Mouse (Mus musculus): ENCODE data around the gene Smpdl3a. TPM values are rescaled to one million over a fixed set of nuclear protein-coding genes. Genes with fewer than 3 reads are reported as not detected.

Gene Smpdl3a
- polyA plus RNA-seq, 1 experiment from 2014 or later, result 54.1 TPM

GRCm38 (mm10) chr10:57829621-57830020 is 35.5 kb downstream of the Smpdl3a start:
- no peak overlapping the region for H3K4me2 ChIP-seq (replicated peaks)
- H3K9ac ChIP-seq, result no peak overlapping the region
- no peaks in the 10 kb centered on the region for H3K27me3 ChIP-seq (replicated peaks)
- no peak overlapping the region for H3K4me3 ChIP-seq (replicated peaks)
- no peak overlapping the region for H3K27ac ChIP-seq
- no peak for ATAC-seq
- no peaks in the 10 kb centered on the region for H3K9me3 ChIP-seq
- no peaks in the 10 kb centered on the region for H3K36me3 ChIP-seq
- WGBS, result 89% methylated on average over 3 of the region's 3 CpGs
- no peaks in the 10 kb centered on the region for H3K4me1 ChIP-seq (replicated peaks)

- Histone ChIP-seq H3K9me3 (no peaks in the 10 kb centered on the region), H3K4me1 (replicated peaks) (no peaks in the 10 kb centered on the region), H3K4me3 (replicated peaks) (no peak overlapping the region), H3K9ac (no peak overlapping the region), H3K4me2 (replicated peaks) (no peak overlapping the region), H3K36me3 (no peaks in the 10 kb centered on the region), H3K27me3 (replicated peaks) (no peaks in the 10 kb centered on the region), H3K27ac (no peak overlapping the region)
- WGBS, result 96% methylated on average over 1 of the region's 1 CpGs
- ATAC-seq, result no peak
These were observed 41.0 kb downstream of the Smpdl3a start for GRCm38 (mm10) chr10:57835094-57835493.

DNA sequence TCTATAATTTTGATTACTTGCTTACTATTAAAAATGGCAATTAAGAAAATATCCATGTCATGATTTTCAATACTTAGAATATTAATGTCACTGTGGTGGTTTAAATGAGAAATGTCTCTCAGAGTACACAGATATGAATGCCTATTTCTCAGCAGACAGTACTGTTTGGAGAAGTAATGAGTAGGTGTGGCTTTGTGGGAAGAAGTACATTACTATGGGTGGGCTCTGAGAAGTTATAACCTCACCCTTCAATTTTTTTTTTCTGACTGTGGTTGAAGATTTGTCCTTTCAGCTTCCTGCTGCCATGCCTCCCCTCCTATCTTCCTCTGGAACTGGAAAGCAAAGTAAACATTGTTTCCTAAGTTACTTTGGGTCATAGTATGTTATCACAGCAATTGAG is 41.8 kb downstream of the Smpdl3a start:
- no peak overlapping the region for H3K27ac ChIP-seq
- H3K9me3 ChIP-seq, result no peaks in the 10 kb centered on the region
- no peaks in the 10 kb centered on the region for H3K4me1 ChIP-seq (replicated peaks)
- H3K36me3 ChIP-seq, result no peaks in the 10 kb centered on the region
- H3K27me3 ChIP-seq (replicated peaks), result no peaks in the 10 kb centered on the region
- H3K4me3 ChIP-seq (replicated peaks), result no peak overlapping the region
- H3K4me2 ChIP-seq (replicated peaks), result no peak overlapping the region
- H3K9ac ChIP-seq, result no peak overlapping the region
- no peak for ATAC-seq

GRCm38 (mm10) chr10:57841638-57842509 is 47.7 kb downstream of the Smpdl3a start:
- H3K4me2 ChIP-seq (replicated peaks), result no peak overlapping the region
- H3K4me1 ChIP-seq (replicated peaks), result no peaks in the 10 kb centered on the region
- H3K27ac ChIP-seq, result no peak overlapping the region
- H3K9me3 ChIP-seq, result no peaks in the 10 kb centered on the region
- H3K36me3 ChIP-seq, result no peaks in the 10 kb centered on the region
- ATAC-seq, result 0 out of 2 replicates have a peak, but pooled peaks have one; percentile 39
- H3K27me3 ChIP-seq (replicated peaks), result no peaks in the 10 kb centered on the region
- WGBS, result 32% methylated on average over 8 of the region's 8 CpGs
- no peak overlapping the region for H3K9ac ChIP-seq
- no peak overlapping the region for H3K4me3 ChIP-seq (replicated peaks)

- no peak overlapping the region for H3K4me2 ChIP-seq (replicated peaks)
- H3K9ac ChIP-seq, result no peak overlapping the region
- ATAC-seq, result 0 out of 2 replicates have a peak, but pooled peaks have one; percentile 28
- H3K36me3 ChIP-seq, result no peaks in the 10 kb centered on the region
- 51% methylated on average over 5 of the region's 6 CpGs for WGBS
- no peak overlapping the region for H3K27ac ChIP-seq
- no peaks in the 10 kb centered on the region for H3K4me1 ChIP-seq (replicated peaks)
- H3K9me3 ChIP-seq, result no peaks in the 10 kb centered on the region
- no peak overlapping the region for H3K4me3 ChIP-seq (replicated peaks)
- H3K27me3 ChIP-seq (replicated peaks), result no peaks in the 10 kb centered on the region
These were observed 54.0 kb downstream of the Smpdl3a start for GRCm38 (mm10) chr10:57847916-57848682.

Other genes starting within 250 kb of the Smpdl3a start
- gene Pkib, start 162.4 kb upstream of the Smpdl3a start, polyA plus RNA-seq (2015; fragmentation: Nextera tagmentation; extraction: Ambion mirVana), result 1.8 and 1.9 TPM in 2 replicates
- gene Fabp7, start 9.5 kb upstream of the Smpdl3a start, polyA plus RNA-seq (2015; fragmentation: Nextera tagmentation; extraction: Ambion mirVana), result 44.7 and 54.5 TPM in 2 replicates